Mouse (Mus musculus): ENCODE results near the gene Hoxb4. TPM values are rescaled to one million over a fixed set of nuclear protein-coding genes. Genes with fewer than 3 reads are reported as not detected.

The Hoxb4 gene
- polyA plus RNA-seq, 1 experiment from 2014 or later: not detected

- H3K27me3 ChIP-seq: peaks cover 99% of the 10 kb centered on the region
- no peak overlapping the region for H3K4me2 ChIP-seq (replicated peaks)
- 2% methylated on average over 5 of the region's 5 CpGs for WGBS
- ATAC-seq (replicated peaks): no peak
- no peaks in the 10 kb centered on the region for H3K9me3 ChIP-seq
- no peaks in the 10 kb centered on the region for H3K4me1 ChIP-seq
- no peak overlapping the region for H3K4me3 ChIP-seq
- H3K36me3 ChIP-seq: no peaks in the 10 kb centered on the region
- H3K27ac ChIP-seq (replicated peaks): no peak overlapping the region
- H3K9ac ChIP-seq (replicated peaks): no peak overlapping the region
Observed at GRCm38 (mm10) chr11:96324125-96324524, 6.1 kb downstream of the Hoxb4 start.

GRCm38 (mm10) chr11:96324965-96325364 is 6.9 kb downstream of the Hoxb4 start:
- ATAC-seq (replicated peaks): no peak
- Histone ChIP-seq H3K4me3 (no peak overlapping the region), H3K9ac (replicated peaks) (no peak overlapping the region), H3K27ac (replicated peaks) (no peak overlapping the region), H3K27me3 (peaks cover 99% of the 10 kb centered on the region), H3K4me2 (replicated peaks) (no peak overlapping the region), H3K4me1 (no peaks in the 10 kb centered on the region), H3K36me3 (no peaks in the 10 kb centered on the region), H3K9me3 (no peaks in the 10 kb centered on the region)
- 3% methylated on average over 8 of the region's 8 CpGs for WGBS

- ATAC-seq (replicated peaks): no peak
- peaks cover 100% of the 10 kb centered on the region for H3K27me3 ChIP-seq
- H3K27ac ChIP-seq (replicated peaks): no peak overlapping the region
- no peak overlapping the region for H3K4me3 ChIP-seq
- WGBS: 1% methylated on average over 22 of the region's 22 CpGs
- no peaks in the 10 kb centered on the region for H3K36me3 ChIP-seq
- no peak overlapping the region for H3K9ac ChIP-seq (replicated peaks)
- H3K9me3 ChIP-seq: no peaks in the 10 kb centered on the region
- H3K4me1 ChIP-seq: no peaks in the 10 kb centered on the region
- H3K4me2 ChIP-seq (replicated peaks): no peak overlapping the region
Observed at GRCm38 (mm10) chr11:96325747-96326212, 7.7 kb downstream of the Hoxb4 start.

GRCm38 (mm10) chr11:96326705-96327104 is 8.6 kb downstream of the Hoxb4 start:
- H3K36me3 ChIP-seq: no peaks in the 10 kb centered on the region
- H3K9ac ChIP-seq (replicated peaks): no peak overlapping the region
- no peak overlapping the region for H3K4me2 ChIP-seq (replicated peaks)
- no peak overlapping the region for H3K4me3 ChIP-seq
- no peak overlapping the region for H3K27ac ChIP-seq (replicated peaks)
- H3K9me3 ChIP-seq: no peaks in the 10 kb centered on the region
- peaks cover 99% of the 10 kb centered on the region for H3K27me3 ChIP-seq
- ATAC-seq (replicated peaks): no peak
- WGBS: 2% methylated on average over 12 of the region's 12 CpGs
- no peaks in the 10 kb centered on the region for H3K4me1 ChIP-seq

GRCm38 (mm10) chr11:96327122-96327521 is 9.1 kb downstream of the Hoxb4 start:
- H3K27me3 ChIP-seq: peaks cover 99% of the 10 kb centered on the region
- no peak overlapping the region for H3K4me2 ChIP-seq (replicated peaks)
- no peaks in the 10 kb centered on the region for H3K36me3 ChIP-seq
- H3K4me3 ChIP-seq: no peak overlapping the region
- H3K4me1 ChIP-seq: no peaks in the 10 kb centered on the region
- ATAC-seq (replicated peaks): no peak
- no peak overlapping the region for H3K27ac ChIP-seq (replicated peaks)
- 3% methylated on average over 7 of the region's 7 CpGs for WGBS
- H3K9ac ChIP-seq (replicated peaks): no peak overlapping the region
- H3K9me3 ChIP-seq: no peaks in the 10 kb centered on the region

- no peak overlapping the region for H3K9ac ChIP-seq (replicated peaks)
- ATAC-seq (replicated peaks): no peak
Observed at GRCm38 (mm10) chr11:96327750-96328149, 9.7 kb downstream of the Hoxb4 start.

GRCm38 (mm10) chr11:96328605-96329004 is 10.5 kb downstream of the Hoxb4 start:
- H3K4me1 ChIP-seq: no peaks in the 10 kb centered on the region
- no peak overlapping the region for H3K4me3 ChIP-seq
- no peak overlapping the region for H3K4me2 ChIP-seq (replicated peaks)
- ATAC-seq (replicated peaks): no peak
- no peaks in the 10 kb centered on the region for H3K36me3 ChIP-seq
- H3K9ac ChIP-seq (replicated peaks): no peak overlapping the region
- no peak overlapping the region for H3K27ac ChIP-seq (replicated peaks)
- H3K9me3 ChIP-seq: no peaks in the 10 kb centered on the region
- H3K27me3 ChIP-seq: peaks cover 99% of the 10 kb centered on the region
- 8% methylated on average over 8 of the region's 8 CpGs for WGBS

More at GRCm38 (mm10) chr11:96327750-96328149, 9.7 kb downstream of the Hoxb4 start:
- Histone ChIP-seq H3K27me3 (peaks cover 99% of the 10 kb centered on the region), H3K4me2 (replicated peaks) (no peak overlapping the region), H3K9me3 (no peaks in the 10 kb centered on the region), H3K36me3 (no peaks in the 10 kb centered on the region), H3K4me3 (no peak overlapping the region), H3K4me1 (no peaks in the 10 kb centered on the region), H3K27ac (replicated peaks) (no peak overlapping the region)
- 0% methylated on average over 5 of the region's 5 CpGs for WGBS

- no peak overlapping the region for H3K4me3 ChIP-seq
- WGBS: 0% methylated on average over 8 of the region's 8 CpGs
- no peak for ATAC-seq (replicated peaks)
Observed at GRCm38 (mm10) chr11:96332105-96332504, 14.0 kb downstream of the Hoxb4 start.

GRCm38 (mm10) chr11:96332618-96333032 is 14.6 kb downstream of the Hoxb4 start:
- Histone ChIP-seq H3K9me3 (no peaks in the 10 kb centered on the region), H3K4me1 (no peaks in the 10 kb centered on the region), H3K27me3 (peaks cover 99% of the 10 kb centered on the region), H3K27ac (replicated peaks) (no peak overlapping the region), H3K9ac (replicated peaks) (no peak overlapping the region), H3K4me2 (replicated peaks) (no peak overlapping the region), H3K4me3 (no peak overlapping the region), H3K36me3 (no peaks in the 10 kb centered on the region)
- no peak for ATAC-seq (replicated peaks)
- 2% methylated on average over 35 of the region's 35 CpGs for WGBS

More at GRCm38 (mm10) chr11:96332105-96332504, 14.0 kb downstream of the Hoxb4 start:
- Histone ChIP-seq H3K27ac (replicated peaks) (no peak overlapping the region), H3K4me1 (no peaks in the 10 kb centered on the region), H3K9me3 (no peaks in the 10 kb centered on the region), H3K36me3 (no peaks in the 10 kb centered on the region), H3K27me3 (peaks cover 99% of the 10 kb centered on the region), H3K4me2 (replicated peaks) (no peak overlapping the region), H3K9ac (replicated peaks) (no peak overlapping the region)

GRCm38 (mm10) chr11:96333241-96334001 is 15.4 kb downstream of the Hoxb4 start:
- 2% methylated on average over 17 of the region's 17 CpGs for WGBS
- Histone ChIP-seq H3K27me3 (peaks cover 99% of the 10 kb centered on the region), H3K4me2 (replicated peaks) (no peak overlapping the region), H3K27ac (replicated peaks) (no peak overlapping the region), H3K9me3 (no peaks in the 10 kb centered on the region), H3K9ac (replicated peaks) (no peak overlapping the region), H3K36me3 (no peaks in the 10 kb centered on the region), H3K4me1 (no peaks in the 10 kb centered on the region), H3K4me3 (no peak overlapping the region)
- ATAC-seq (replicated peaks): no peak

GRCm38 (mm10) chr11:96334002-96334364 is 15.9 kb downstream of the Hoxb4 start:
- H3K4me2 ChIP-seq (replicated peaks): no peak overlapping the region
- peaks cover 99% of the 10 kb centered on the region for H3K27me3 ChIP-seq
- H3K27ac ChIP-seq (replicated peaks): no peak overlapping the region
- H3K4me1 ChIP-seq: no peaks in the 10 kb centered on the region
- 0% methylated on average over 2 of the region's 2 CpGs for WGBS
- ATAC-seq (replicated peaks): no peak
- H3K4me3 ChIP-seq: no peak overlapping the region
- no peak overlapping the region for H3K9ac ChIP-seq (replicated peaks)
- no peaks in the 10 kb centered on the region for H3K9me3 ChIP-seq
- no peaks in the 10 kb centered on the region for H3K36me3 ChIP-seq

- H3K9ac ChIP-seq (replicated peaks): no peak overlapping the region
- H3K9me3 ChIP-seq: no peaks in the 10 kb centered on the region
- no peak overlapping the region for H3K4me2 ChIP-seq (replicated peaks)
- no peak overlapping the region for H3K27ac ChIP-seq (replicated peaks)
- H3K36me3 ChIP-seq: no peaks in the 10 kb centered on the region
- 13% methylated on average over 3 of the region's 3 CpGs for WGBS
- no peak overlapping the region for H3K4me3 ChIP-seq
- ATAC-seq (replicated peaks): no peak
- H3K27me3 ChIP-seq: peaks cover 99% of the 10 kb centered on the region
- H3K4me1 ChIP-seq: no peaks in the 10 kb centered on the region
Observed at GRCm38 (mm10) chr11:96334998-96335397, 16.9 kb downstream of the Hoxb4 start.

- Histone ChIP-seq H3K27ac (replicated peaks) (no peak overlapping the region), H3K36me3 (no peaks in the 10 kb centered on the region), H3K9ac (replicated peaks) (no peak overlapping the region), H3K4me1 (no peaks in the 10 kb centered on the region), H3K9me3 (no peaks in the 10 kb centered on the region), H3K4me3 (no peak overlapping the region), H3K4me2 (replicated peaks) (no peak overlapping the region), H3K27me3 (peaks cover 98% of the 10 kb centered on the region)
- WGBS: 0% methylated on average over 2 of the region's 2 CpGs
- ATAC-seq (replicated peaks): no peak
Observed at GRCm38 (mm10) chr11:96336597-96336996, 18.5 kb downstream of the Hoxb4 start.

Measured in forebrain, embryonic 15.5 days (tissue).